Mouse (Mus musculus) megakaryocyte progenitor cell, adult 5-6 weeks (primary cell): ENCODE results near the gene Alms1. TPM values are rescaled to one million over a fixed set of nuclear protein-coding genes. Genes with fewer than 3 reads are reported as not detected.
"Not testable (repeated sequence)": the region's sequence is repeated elsewhere in the genome, so short reads cannot be mapped to it uniquely, and the experiment has no call there.

ENCODE experiments used
- ATAC-seq: replicated peaks from 2 replicates; pipeline ENCODE4 v1.8.0; 2016; ENCODE audit warnings: mild to moderate bottlenecking, moderate TSS enrichment, inconsistent platforms; ENCODE audit not compliant: poor library complexity
- total RNA-seq, 2 experiments: library from RNA; stranded (forward) in 1 of 2; stranded (reverse) in 1 of 2; fragments of 157-497, 149-512 nt in 1 of 2; fragments of 200-1000 nt in 1 of 2; gene quantifications; 2 replicates each; pipeline versions ENCODE4 v1.2.3 to v1.2.4; 2015 to 2017

The Alms1 gene
- total RNA-seq, 2 experiments from 2014 or later: 14.4 to 32.3 TPM

GRCm38 (mm10) chr6:85713105-85713504, 125.8 kb downstream of the Alms1 start, which contains the start of gene Nat8f7:
Nat8f7 (minus strand) TSS chr6:85713205.
- not testable (repeated sequence) for ATAC-seq

Other genes with a start within 250 kb of the Alms1 start
- gene Rab11fip5, start 212.9 kb upstream of the Alms1 start, total RNA-seq (2015): 4.2 and 4.4 TPM in 2 replicates
- gene Rab11fip5, start 212.9 kb upstream of the Alms1 start, total RNA-seq (2017): 3.1 and 5.5 TPM in 2 replicates
- gene Noto, start 163.6 kb upstream of the Alms1 start, total RNA-seq (2015): not detected in 2 replicates
- gene Noto, start 163.6 kb upstream of the Alms1 start, total RNA-seq (2017): not detected in 2 replicates
- gene Smyd5, start 155.5 kb upstream of the Alms1 start, total RNA-seq (2015): 39.4 and 42.2 TPM in 2 replicates
- 44.1 and 66.0 TPM in 2 replicates for gene Smyd5, start 155.5 kb upstream of the Alms1 start, total RNA-seq (2017)
- 321 and 330 TPM in 2 replicates for gene Cct7, start 136.0 kb upstream of the Alms1 start, total RNA-seq (2015)
- gene Cct7, start 136.0 kb upstream of the Alms1 start, total RNA-seq (2017): 304 and 348 TPM in 2 replicates
- gene Pradc1, start 135.6 kb upstream of the Alms1 start, total RNA-seq (2015): 28.9 and 40.6 TPM in 2 replicates
- 11.1 and 12.0 TPM in 2 replicates for gene Pradc1, start 135.6 kb upstream of the Alms1 start, total RNA-seq (2017)
- gene Fbxo41, start 84.5 kb upstream of the Alms1 start, total RNA-seq (2015): not detected in 2 replicates
- not detected in 2 replicates for gene Fbxo41, start 84.5 kb upstream of the Alms1 start, total RNA-seq (2017)
- not detected in 2 replicates for gene Egr4, start 73.9 kb upstream of the Alms1 start, total RNA-seq (2015)
- not detected in 2 replicates for gene Egr4, start 73.9 kb upstream of the Alms1 start, total RNA-seq (2017)
- gene Nat8f7, start 125.7 kb downstream of the Alms1 start, total RNA-seq (2015): not detected in 2 replicates
- gene Nat8f7, start 125.7 kb downstream of the Alms1 start, total RNA-seq (2017): not detected in 2 replicates
- gene Nat8f3, start 178.2 kb downstream of the Alms1 start, total RNA-seq (2015): not detected in 2 replicates
- not detected in 2 replicates for gene Nat8f3, start 178.2 kb downstream of the Alms1 start, total RNA-seq (2017)
- not detected in 2 replicates for gene Nat8f6, start 233.4 kb downstream of the Alms1 start, total RNA-seq (2015)
- not detected in 2 replicates for gene Nat8f6, start 233.4 kb downstream of the Alms1 start, total RNA-seq (2017)
- not detected in 2 replicates for gene Nat8f5, start 233.4 kb downstream of the Alms1 start, total RNA-seq (2015)
- not detected in 2 replicates for gene Nat8f5, start 233.4 kb downstream of the Alms1 start, total RNA-seq (2017)
- not detected in 2 replicates for gene Nat8, start 244.6 kb downstream of the Alms1 start, total RNA-seq (2015)
- gene Nat8, start 244.6 kb downstream of the Alms1 start, total RNA-seq (2017): not detected in 2 replicates